Mouse (Mus musculus) lung, adult 2 months (tissue): ENCODE measurements around the gene Zfp184.

ENCODE experiments used
- CTCF ChIP-seq: fragments of 200-500 bp; IDR thresholded peaks from 2 replicates; pipeline ENCODE4 v1.5.1; 2011; ENCODE audit warnings: mild to moderate bottlenecking, low read length, control low read depth; ENCODE audit not compliant: insufficient read depth
- POLR2A ChIP-seq: fragments of 200-500 bp; IDR thresholded peaks from 2 replicates; pipeline ENCODE4 v1.6.1; 2011; ENCODE audit warnings: low read depth, mild to moderate bottlenecking, control low read depth, low read length, borderline replicate concordance; ENCODE audit errors: extremely low read depth

- TF ChIP-seq CTCF (no peak), POLR2A (no peak)
Measured at GRCm38 (mm10) chr13:21995331-21995914, 50.5 kb downstream of the Zfp184 start.
